Mouse (Mus musculus): ENCODE data around the gene Casq2. TPM values are rescaled to one million over a fixed set of nuclear protein-coding genes. Genes with fewer than 3 reads are reported as not detected.

Casq2 gene
- polyA plus RNA-seq, 1 experiment: 4.1 TPM

Other genes with a start within 250 kb of the Casq2 start
- gene Mab21l3, start 237.5 kb upstream of the Casq2 start, polyA plus RNA-seq (2012; ENCODE audit: insufficient read depth, insufficient read length, missing spikeins): not detected in 2 replicates
- 3.3 and 5.0 TPM in 2 replicates for gene Slc22a15, start 162.0 kb upstream of the Casq2 start, polyA plus RNA-seq (2012; ENCODE audit: insufficient read depth, insufficient read length, missing spikeins)
- gene Nhlh2, start 76.3 kb upstream of the Casq2 start, polyA plus RNA-seq (2012; ENCODE audit: insufficient read depth, insufficient read length, missing spikeins): not detected in 2 replicates
- gene Vangl1, start 118.3 kb downstream of the Casq2 start, polyA plus RNA-seq (2012; ENCODE audit: insufficient read depth, insufficient read length, missing spikeins): 2.9 and 8.8 TPM in 2 replicates

Measured in brown adipose tissue, adult 24 weeks (tissue).